Mouse (Mus musculus) R1 (cell line): ENCODE data around the gene Atm.

Source experiments
- DNase-seq: peaks from one replicate; pipeline ENCODE4 v3.0.0-alpha.2; 2018; ENCODE audit warnings: low read depth, low spot score

The Atm gene

DNA sequence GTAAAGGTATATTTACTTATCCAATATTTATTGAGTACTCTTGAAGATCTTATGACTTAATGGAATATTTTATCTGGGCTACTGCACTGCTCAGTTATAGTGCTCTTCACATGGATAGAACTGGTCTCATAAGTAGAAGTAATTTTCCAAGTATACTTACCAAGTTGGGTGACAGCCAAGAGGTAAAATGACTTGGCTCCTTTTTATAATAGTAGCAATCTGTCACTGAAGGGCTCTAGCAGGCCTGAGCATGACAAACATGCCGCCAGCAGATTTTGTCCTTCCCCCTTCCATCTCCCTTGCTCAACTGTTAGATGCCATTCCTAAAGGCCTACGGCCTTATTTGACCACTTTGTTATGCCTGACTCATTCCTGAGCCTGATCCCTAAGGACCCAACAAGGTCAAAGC is 127.6 kb downstream of the Atm start:
- DNase-seq = peak; percentile 14

DNA sequence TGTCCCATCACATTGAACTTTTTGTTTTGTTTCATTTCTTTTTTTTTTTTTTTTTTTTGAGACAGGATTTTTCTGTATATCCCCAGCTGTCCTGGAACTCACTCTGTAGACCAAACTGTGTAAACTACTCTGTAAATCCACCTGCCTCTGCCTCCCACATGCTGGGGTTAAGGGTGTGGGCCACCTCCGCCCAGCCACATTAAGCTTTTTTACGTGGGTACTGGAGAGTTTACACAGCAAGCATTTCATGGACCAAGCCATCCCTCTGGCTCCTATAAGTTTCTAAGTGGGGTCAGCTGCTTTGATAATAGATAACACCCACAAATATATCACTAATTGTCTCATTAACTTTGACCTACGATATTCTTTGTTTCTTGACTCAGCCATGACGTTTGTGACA is 128.0 kb downstream of the Atm start:
- no peak for DNase-seq

DNA sequence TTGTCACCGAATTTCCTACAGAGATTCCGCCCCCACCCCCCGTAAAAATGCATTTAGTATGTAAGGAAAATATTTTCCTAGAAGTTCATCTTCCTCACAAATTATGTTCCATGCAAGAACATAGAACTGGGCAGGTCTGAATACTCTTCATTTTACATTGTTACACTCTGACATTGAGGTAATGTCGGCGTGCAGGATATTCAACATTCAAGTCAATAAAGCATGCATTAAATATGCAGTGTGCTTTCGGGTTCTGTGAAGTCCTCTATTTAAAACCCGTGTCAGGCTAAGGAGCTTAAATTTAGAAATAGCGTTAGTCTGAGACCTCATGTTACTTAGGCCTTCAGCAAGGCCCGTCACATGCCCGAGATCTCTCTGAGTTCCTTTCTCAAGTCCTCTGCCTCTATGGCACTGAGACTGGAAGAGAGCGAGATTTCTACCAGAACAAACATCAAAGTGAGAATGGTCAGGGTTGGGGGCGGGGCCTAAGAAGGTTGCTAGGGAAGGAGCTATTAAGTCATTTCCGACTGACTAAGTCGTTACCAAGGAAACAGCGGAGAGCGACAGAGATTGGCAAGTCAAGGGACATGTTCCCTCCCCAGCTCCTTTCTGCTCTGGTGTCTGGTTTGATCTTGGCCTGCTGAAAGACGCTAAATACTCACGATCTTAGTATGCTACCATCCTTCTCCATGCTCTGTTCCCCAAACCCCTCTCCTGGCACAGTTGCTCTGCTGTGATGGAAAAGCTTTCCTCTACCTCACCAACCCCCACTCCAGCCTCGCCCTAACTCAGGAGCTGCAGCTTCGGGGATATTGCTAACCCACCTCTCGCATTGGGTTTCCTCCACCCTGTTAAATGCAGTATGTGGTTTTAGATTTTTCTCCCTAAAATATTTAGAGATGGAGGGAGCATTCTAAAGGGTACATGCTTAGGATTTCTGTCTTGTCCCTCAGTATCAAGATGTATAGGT is 131.5 kb downstream of the Atm start:
- peak; percentile 99 for DNase-seq

DNA sequence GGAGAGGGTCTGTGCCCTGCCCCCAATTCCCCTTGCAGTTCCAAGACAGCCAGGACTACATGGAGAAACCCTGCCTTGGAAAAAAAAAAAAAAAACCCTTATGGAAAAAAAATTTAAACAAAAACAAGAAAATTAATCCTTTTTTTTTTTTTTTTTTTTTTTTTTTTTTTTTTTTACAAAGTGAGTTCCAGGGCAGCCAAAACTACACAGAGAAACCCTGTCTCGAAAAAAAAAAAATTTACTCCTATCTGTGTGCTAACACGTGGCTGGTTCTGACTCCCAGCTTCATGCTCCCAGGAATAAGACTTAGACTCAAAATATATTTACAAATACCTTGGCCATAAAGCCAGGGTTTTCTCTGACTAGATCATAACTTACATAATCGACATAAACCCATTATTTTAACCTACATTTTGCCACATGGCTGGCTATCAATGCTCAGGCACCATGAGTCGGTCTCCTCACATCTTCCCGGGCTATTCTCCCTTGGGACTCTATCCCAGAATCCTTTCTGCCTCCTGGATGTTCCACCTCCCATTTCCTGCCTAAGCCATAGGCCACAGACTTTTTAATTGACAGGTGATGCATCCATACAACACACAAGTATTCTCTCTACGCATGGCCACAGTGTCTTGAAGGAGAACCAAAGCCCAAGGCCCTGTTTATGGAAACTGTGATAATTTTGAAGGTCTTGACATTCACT is 132.3 kb downstream of the Atm start:
- peak; percentile 95 for DNase-seq

DNA sequence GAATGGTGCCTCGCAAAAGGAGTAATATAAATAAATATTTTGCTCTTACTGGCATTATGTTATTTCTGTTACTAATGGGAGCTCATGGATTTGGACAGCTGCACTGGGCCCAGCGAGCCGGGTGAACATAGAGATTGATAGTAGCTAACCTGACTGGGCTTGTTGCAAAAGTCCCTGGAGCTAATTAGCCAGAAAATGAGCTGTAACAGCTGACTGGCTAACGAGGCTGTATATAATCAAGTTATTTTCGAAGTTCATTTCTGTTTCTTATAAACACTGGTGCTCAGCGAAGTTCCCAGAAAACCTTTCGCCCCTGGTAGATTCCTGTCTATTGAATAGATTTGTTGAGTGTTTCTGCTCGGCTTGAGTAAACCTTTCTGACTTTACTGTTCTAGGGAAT is 133.5 kb downstream of the Atm start:
- no peak for DNase-seq

DNA sequence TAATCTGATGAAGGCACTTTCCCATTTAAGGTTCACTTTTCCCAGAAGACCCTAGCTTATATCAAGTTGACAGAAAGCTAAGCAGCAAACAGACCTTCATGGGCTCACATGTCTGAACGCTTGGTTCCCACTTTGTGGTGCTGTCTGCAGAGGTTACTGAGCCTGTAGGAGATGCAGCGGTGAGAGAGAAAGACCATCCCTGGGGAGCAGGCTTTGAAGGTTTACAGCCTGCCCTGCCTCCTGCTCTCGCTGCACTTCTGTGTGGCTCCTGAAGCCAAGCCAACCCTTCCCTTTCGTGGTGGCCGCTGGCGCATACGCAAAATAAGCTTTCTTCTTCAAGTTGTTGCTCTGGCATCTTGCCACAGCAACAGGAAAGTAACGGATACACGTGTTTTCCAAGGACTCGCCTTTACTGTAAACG is 134.2 kb downstream of the Atm start, which contains the start of gene 4930550C14Rik:
4930550C14Rik (plus strand) TSS at position 35 of the 421 bp plus-strand sequence.
- DNase-seq = peak; percentile 43

DNA sequence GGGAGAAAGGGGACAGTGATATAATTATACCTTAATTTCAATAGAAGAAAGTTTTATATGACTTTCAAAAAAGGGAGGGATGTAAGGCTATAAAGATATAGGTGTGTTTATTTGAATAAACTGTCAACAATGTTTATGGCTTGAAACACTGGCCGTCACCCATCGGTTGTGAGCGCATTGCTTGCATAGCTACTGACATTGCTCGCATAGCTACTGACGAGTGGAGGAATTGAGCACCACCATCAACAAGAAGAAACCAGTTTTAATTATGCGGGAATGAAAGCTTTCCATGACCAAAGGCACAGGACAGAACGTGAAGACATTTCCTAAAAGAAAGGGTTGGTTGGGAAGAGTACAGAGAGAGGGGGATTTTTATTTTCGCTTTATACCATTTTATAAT is 135.4 kb downstream of the Atm start:
- peak; percentile 13 for DNase-seq

DNA sequence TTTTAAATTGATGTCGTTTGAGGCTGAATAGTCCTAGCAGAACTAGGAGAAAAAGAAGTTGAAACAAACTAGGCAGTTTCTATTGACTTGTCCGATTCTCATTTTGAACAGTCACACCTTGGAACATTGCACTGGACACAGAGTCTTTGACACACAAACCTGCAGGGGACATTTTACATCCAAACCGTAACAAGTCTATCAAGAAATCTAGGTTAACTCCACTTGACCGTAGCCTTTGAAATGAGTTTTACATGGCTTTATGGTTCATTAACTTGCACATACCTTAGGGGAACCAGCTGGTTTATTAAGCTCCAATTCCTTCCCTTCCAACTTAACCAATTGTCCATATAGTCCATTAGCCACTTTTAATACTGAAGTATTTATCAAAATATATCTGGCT is 135.8 kb downstream of the Atm start:
- no peak for DNase-seq

DNA sequence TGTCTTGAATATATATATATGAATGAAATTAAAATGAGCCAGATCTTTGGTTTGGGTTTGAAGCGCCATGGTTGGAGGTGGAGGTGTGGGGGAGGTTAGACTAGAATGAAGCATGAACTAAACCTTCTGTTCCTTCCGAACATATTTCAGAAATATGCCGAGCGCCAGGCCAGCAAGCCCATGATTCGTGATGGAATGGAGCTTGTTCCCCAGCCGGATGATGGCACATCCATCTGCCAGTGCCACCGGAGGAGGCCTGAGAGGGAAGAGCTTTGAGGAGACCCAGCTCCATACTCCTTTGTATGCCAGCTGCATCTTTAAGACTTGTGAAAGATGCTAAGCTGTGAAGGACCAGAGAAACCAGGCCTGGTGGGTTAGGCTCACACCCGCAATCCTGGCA is 137.0 kb downstream of the Atm start:
- no peak for DNase-seq

DNA sequence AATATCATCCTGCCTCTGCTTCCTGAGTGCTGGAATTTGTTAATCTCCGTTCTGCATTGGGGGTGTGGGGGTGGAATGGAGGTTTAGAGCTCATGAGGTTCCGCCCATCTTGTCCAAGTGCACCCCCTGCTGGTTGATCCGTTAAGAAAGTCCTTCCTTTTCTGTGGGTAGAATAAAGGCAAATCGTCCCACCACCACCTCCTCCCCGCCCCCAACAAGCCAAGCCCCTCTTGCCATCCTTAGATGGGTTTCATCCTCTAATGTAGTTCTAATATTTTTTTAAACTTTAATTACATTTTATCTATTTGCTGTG is 138.2 kb downstream of the Atm start:
- peak; percentile 91 for DNase-seq

DNA sequence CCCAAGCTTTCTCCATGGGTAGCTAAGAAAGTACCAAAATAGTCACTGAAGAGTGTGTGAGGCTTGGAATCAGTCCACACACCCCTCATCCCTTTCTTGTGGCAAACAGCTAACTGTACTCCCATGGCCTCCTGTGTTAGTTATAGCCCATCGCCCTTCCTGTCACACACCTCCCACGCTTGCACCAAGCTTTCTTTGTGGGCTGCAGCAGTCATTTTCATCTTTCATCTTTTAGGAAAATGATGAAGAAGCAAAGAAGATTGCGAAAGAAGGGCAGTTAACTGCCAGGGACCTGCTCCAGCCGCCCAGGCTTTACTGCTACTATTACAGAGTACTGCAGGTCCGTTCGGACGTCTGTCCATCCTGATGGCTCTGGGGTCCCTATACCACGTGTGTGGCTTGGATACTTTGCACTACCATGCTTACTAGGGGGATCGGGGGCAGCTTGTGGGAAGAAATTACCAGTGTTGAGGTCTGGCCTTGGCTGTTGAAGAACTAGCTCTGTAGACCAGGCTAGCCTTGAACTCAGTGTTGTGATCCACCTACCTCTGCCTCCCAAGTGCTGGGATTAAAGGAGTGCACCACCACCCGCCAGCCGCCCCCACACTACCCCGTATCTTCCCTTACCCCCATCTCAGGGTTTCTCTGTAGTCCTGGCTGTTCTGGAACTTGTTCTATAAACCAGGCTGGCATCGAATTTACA is 138.7 kb downstream of the Atm start:
- DNase-seq = no peak

DNA sequence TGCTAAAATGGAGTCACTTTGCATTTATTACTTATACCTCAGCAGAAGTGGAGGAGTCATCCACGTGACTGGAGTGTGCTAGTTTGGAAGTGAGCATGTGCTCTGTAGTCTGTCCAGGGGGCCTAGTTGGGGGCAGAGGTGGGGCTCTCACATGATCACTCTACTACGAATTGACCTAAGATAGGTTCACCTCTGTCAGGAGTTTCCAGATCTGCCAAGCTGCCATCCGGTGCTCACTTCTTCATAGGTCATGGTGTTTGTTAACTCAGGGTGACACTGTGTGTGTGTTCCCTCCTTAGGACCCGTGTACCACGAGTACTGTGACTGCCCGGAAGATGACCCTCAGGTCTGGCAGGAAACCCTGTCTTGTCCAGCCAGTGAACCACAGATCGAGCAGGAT is 146.4 kb downstream of the Atm start:
- DNase-seq = no peak
